Mouse (Mus musculus): ENCODE measurements around the gene Sdhc. TPM values are rescaled to one million over a fixed set of nuclear protein-coding genes. Genes with fewer than 3 reads are reported as not detected.
"Not testable (repeated sequence)": the region's sequence is repeated elsewhere in the genome, so short reads cannot be mapped to it uniquely, and the experiment has no call there.

The Sdhc gene
- polyA plus RNA-seq, 1 experiment from 2014 or later: 149 TPM

- Histone ChIP-seq H3K4me1 (replicated peaks) (peaks cover 2% of the 10 kb centered on the region; the same call in 1 of the 2 replicates), H3K9ac (no peak overlapping the region), H3K4me2 (no peak overlapping the region), H3K9me3 (replicated peaks) (no peaks in the 10 kb centered on the region), H3K27me3 (peaks cover 30% of the 10 kb centered on the region), H3K36me3 (replicated peaks) (no peaks in the 10 kb centered on the region), H3K4me3 (replicated peaks) (no peak overlapping the region), H3K27ac (replicated peaks) (no peak overlapping the region)
- WGBS (ENCODE audit: insufficient replicate concordance): 32% methylated on average over 5 of the region's 5 CpGs
- no peak for ATAC-seq (ENCODE audit: insufficient read depth)
These were observed 15.4 kb upstream of the Sdhc start for GRCm38 (mm10) chr1:171165629-171166345.

GRCm38 (mm10) chr1:171164258-171164657 lies 13.9 kb upstream of the Sdhc start:
- WGBS (ENCODE audit: insufficient replicate concordance): 29% methylated on average over 3 of the region's 3 CpGs

GRCm38 (mm10) chr1:171162526-171162925 lies 12.1 kb upstream of the Sdhc start:
- WGBS (ENCODE audit: insufficient replicate concordance): 71% methylated on average over 3 of the region's 3 CpGs
- H3K27me3 ChIP-seq: peaks cover 54% of the 10 kb centered on the region
- H3K9ac ChIP-seq: no peak overlapping the region
- no peak for ATAC-seq (ENCODE audit: insufficient read depth)
- no peak overlapping the region for H3K27ac ChIP-seq (replicated peaks)
- no peaks in the 10 kb centered on the region for H3K36me3 ChIP-seq (replicated peaks)
- H3K4me3 ChIP-seq (replicated peaks): no peak overlapping the region
- H3K9me3 ChIP-seq (replicated peaks): no peaks in the 10 kb centered on the region
- H3K4me1 ChIP-seq (replicated peaks): peaks cover 18% of the 10 kb centered on the region
- no peak overlapping the region for H3K4me2 ChIP-seq

More at GRCm38 (mm10) chr1:171164258-171164657, 13.9 kb upstream of the Sdhc start:
- no peak for ATAC-seq (ENCODE audit: insufficient read depth)
- Histone ChIP-seq H3K36me3 (replicated peaks) (no peaks in the 10 kb centered on the region), H3K9ac (no peak overlapping the region), H3K4me2 (no peak overlapping the region), H3K4me1 (replicated peaks) (peaks cover 17% of the 10 kb centered on the region), H3K27ac (replicated peaks) (no peak overlapping the region), H3K9me3 (replicated peaks) (no peaks in the 10 kb centered on the region), H3K27me3 (peaks cover 45% of the 10 kb centered on the region), H3K4me3 (replicated peaks) (no peak overlapping the region)

GRCm38 (mm10) chr1:171159485-171159975 lies 9.1 kb upstream of the Sdhc start:
- Histone ChIP-seq H3K9me3 (replicated peaks) (no peaks in the 10 kb centered on the region), H3K9ac (no peak overlapping the region), H3K4me1 (replicated peaks) (peaks cover 18% of the 10 kb centered on the region), H3K27ac (replicated peaks) (no peak overlapping the region), H3K4me2 (peak overlapping the region; percentile 52), H3K36me3 (replicated peaks) (no peaks in the 10 kb centered on the region), H3K4me3 (replicated peaks) (no peak overlapping the region), H3K27me3 (peaks cover 66% of the 10 kb centered on the region)
- peak; percentile 53 for ATAC-seq (ENCODE audit: insufficient read depth)
- WGBS (ENCODE audit: insufficient replicate concordance): 3% methylated on average over 15 of the region's 15 CpGs

- Histone ChIP-seq H3K36me3 (replicated peaks) (no peaks in the 10 kb centered on the region), H3K4me3 (replicated peaks) (no peak overlapping the region), H3K27ac (replicated peaks) (no peak overlapping the region), H3K9me3 (replicated peaks) (no peaks in the 10 kb centered on the region), H3K4me2 (no peak overlapping the region), H3K27me3 (peaks cover 66% of the 10 kb centered on the region), H3K9ac (no peak overlapping the region), H3K4me1 (replicated peaks) (peaks cover 18% of the 10 kb centered on the region)
- no peak for ATAC-seq (ENCODE audit: insufficient read depth)
These were observed 7.6 kb upstream of the Sdhc start for GRCm38 (mm10) chr1:171157965-171158364.

- H3K4me3 ChIP-seq (replicated peaks): no peak overlapping the region
- H3K27ac ChIP-seq (replicated peaks): no peak overlapping the region
- H3K9me3 ChIP-seq (replicated peaks): no peaks in the 10 kb centered on the region
- H3K9ac ChIP-seq: no peak overlapping the region
- no peak for ATAC-seq (ENCODE audit: insufficient read depth)
- H3K4me2 ChIP-seq: no peak overlapping the region
- H3K27me3 ChIP-seq: peaks cover 65% of the 10 kb centered on the region
- peaks cover 25% of the 10 kb centered on the region for H3K4me1 ChIP-seq (replicated peaks)
- 36% methylated on average over 3 of the region's 3 CpGs for WGBS (ENCODE audit: insufficient replicate concordance)
- no peaks in the 10 kb centered on the region for H3K36me3 ChIP-seq (replicated peaks)
These were observed 6.2 kb upstream of the Sdhc start for GRCm38 (mm10) chr1:171156644-171157043.

- WGBS (ENCODE audit: insufficient replicate concordance): 79% methylated on average over 4 of the region's 4 CpGs
- Histone ChIP-seq H3K4me3 (replicated peaks) (no peak overlapping the region), H3K4me2 (no peak overlapping the region), H3K27me3 (peaks cover 28% of the 10 kb centered on the region), H3K9ac (no peak overlapping the region), H3K9me3 (replicated peaks) (no peaks in the 10 kb centered on the region), H3K36me3 (replicated peaks) (no peaks in the 10 kb centered on the region), H3K27ac (replicated peaks) (no peak overlapping the region), H3K4me1 (replicated peaks) (peaks cover 40% of the 10 kb centered on the region)
- ATAC-seq (ENCODE audit: insufficient read depth): no peak
These were observed 1.6 kb upstream of the Sdhc start for GRCm38 (mm10) chr1:171151966-171152365.

GRCm38 (mm10) chr1:171150838-171151391 lies 512 bp upstream of the Sdhc start:
- H3K27ac ChIP-seq (replicated peaks): peak overlapping the region; percentile 78
- no peaks in the 10 kb centered on the region for H3K9me3 ChIP-seq (replicated peaks)
- peaks cover 40% of the 10 kb centered on the region for H3K4me1 ChIP-seq (replicated peaks)
- WGBS (ENCODE audit: insufficient replicate concordance): 10% methylated on average over 18 of the region's 18 CpGs
- peaks cover 2% of the 10 kb centered on the region for H3K36me3 ChIP-seq (replicated peaks)
- peaks cover 17% of the 10 kb centered on the region for H3K27me3 ChIP-seq
- peak overlapping the region; percentile 88 for H3K4me3 ChIP-seq (replicated peaks)
- peak; percentile 53 for ATAC-seq (ENCODE audit: insufficient read depth)
- H3K9ac ChIP-seq: peak overlapping the region; percentile 60
- H3K4me2 ChIP-seq: peak overlapping the region; percentile 90

GRCm38 (mm10) chr1:171142981-171143380 lies 7.4 kb downstream of the Sdhc start:
- not testable (repeated sequence) for H3K4me3 ChIP-seq (replicated peaks); H3K4me2 ChIP-seq; H3K9me3 ChIP-seq (replicated peaks); H3K9ac ChIP-seq; H3K27ac ChIP-seq (replicated peaks); H3K27me3 ChIP-seq; ATAC-seq (ENCODE audit: insufficient read depth); H3K4me1 ChIP-seq (replicated peaks)
- WGBS (ENCODE audit: insufficient replicate concordance): 75% methylated on average over 11 of the region's 11 CpGs
- peaks cover 65% of the 10 kb centered on the region for H3K36me3 ChIP-seq (replicated peaks)

GRCm38 (mm10) chr1:171137486-171138155 lies 12.8 kb downstream of the Sdhc start:
- WGBS (ENCODE audit: insufficient replicate concordance): 84% methylated on average over 8 of the region's 8 CpGs
- not testable (repeated sequence) for H3K4me3 ChIP-seq (replicated peaks); H3K27ac ChIP-seq (replicated peaks); H3K4me2 ChIP-seq; H3K9ac ChIP-seq; H3K9me3 ChIP-seq (replicated peaks); H3K4me1 ChIP-seq (replicated peaks); ATAC-seq (ENCODE audit: insufficient read depth); H3K27me3 ChIP-seq
- H3K36me3 ChIP-seq (replicated peaks): peaks cover 88% of the 10 kb centered on the region

- Histone ChIP-seq H3K9me3 (replicated peaks) (no peaks in the 10 kb centered on the region), H3K27me3 (no peaks in the 10 kb centered on the region), H3K4me2 (no peak overlapping the region), H3K36me3 (replicated peaks) (peaks cover 86% of the 10 kb centered on the region), H3K4me3 (replicated peaks) (no peak overlapping the region), H3K4me1 (replicated peaks) (peaks cover 13% of the 10 kb centered on the region), H3K27ac (replicated peaks) (no peak overlapping the region), H3K9ac (no peak overlapping the region)
- WGBS (ENCODE audit: insufficient replicate concordance): 83% methylated on average over 2 of the region's 2 CpGs
- ATAC-seq (ENCODE audit: insufficient read depth): no peak
These were observed 14.8 kb downstream of the Sdhc start for GRCm38 (mm10) chr1:171135600-171135999.

Measured in liver, embryonic 15.5 days (tissue).